Mouse (Mus musculus): ENCODE measurements around the gene Hook2. TPM values are rescaled to one million over a fixed set of nuclear protein-coding genes. Genes with fewer than 3 reads are reported as not detected.

Gene Hook2
- polyA plus RNA-seq, 1 experiment from 2014 or later: 19.5 TPM

DNA sequence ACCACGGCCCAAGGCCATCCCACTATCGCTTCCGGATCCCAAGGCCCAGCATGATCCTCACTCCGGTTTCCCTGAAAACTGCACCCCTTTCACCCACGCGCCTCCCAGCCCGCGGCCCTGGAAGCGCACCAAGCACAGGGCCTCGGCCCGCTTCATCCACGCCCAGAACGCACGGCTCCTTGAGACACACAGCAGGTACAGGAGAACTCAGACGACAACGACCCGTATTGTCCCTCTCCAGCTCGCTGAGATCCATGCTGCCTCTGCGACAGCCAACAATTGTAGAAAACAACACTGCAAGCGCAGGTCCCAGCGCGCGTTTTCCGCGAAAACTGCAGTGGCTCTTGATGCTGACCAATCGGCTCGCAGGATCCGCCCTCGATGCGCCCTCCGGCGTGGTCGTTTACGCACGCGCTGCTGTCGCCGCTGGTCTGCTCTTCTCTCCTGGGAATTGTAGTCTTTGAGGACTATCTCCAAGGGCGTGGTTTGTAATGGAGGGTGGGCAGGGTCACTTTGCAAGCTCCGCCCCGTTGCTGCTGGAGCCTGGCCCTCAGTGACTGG lies 24.6 kb upstream of the Hook2 start:
- Histone ChIP-seq H3K9me3 (no peaks in the 10 kb centered on the region), H3K27ac (replicated peaks) (peak overlapping the region; percentile 82), H3K4me1 (peaks cover 53% of the 10 kb centered on the region), H3K4me3 (peak overlapping the region; percentile 75), H3K27me3 (replicated peaks; ENCODE audit: low read depth, poor library complexity, severe bottlenecking) (no peaks in the 10 kb centered on the region), H3K36me3 (replicated peaks) (peaks cover 35% of the 10 kb centered on the region)
- WGBS: under 1% methylated on average over 41 of the region's 41 CpGs
- peak; percentile 96 for DNase-seq (ENCODE audit: low spot score)

DNA sequence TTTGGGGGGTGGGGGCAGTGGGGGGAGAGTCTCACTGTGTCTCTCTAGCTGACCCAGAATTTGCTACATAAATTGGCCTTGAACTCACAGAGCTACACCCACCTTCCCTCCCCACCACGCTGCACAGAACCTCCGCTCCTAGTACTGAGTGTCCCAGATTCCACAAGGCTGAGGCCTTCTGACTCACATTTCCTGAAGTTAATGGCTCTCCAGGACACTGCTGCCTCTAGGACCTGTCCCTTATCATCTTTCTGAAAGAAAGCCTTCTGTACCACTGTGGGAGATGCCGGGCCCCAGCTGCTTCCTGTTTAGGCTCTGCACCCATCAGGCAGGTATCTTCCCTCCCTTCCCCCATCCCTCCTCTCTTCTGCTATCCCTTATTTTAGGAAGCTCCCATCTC lies 23.8 kb upstream of the Hook2 start:
- Histone ChIP-seq H3K27me3 (replicated peaks; ENCODE audit: low read depth, poor library complexity, severe bottlenecking) (no peaks in the 10 kb centered on the region), H3K27ac (replicated peaks) (peak overlapping the region; percentile 82), H3K9me3 (no peaks in the 10 kb centered on the region), H3K36me3 (replicated peaks) (peaks cover 35% of the 10 kb centered on the region), H3K4me3 (peak overlapping the region; percentile 75), H3K4me1 (peaks cover 60% of the 10 kb centered on the region)
- 50% methylated on average over 3 of the region's 3 CpGs for WGBS
- DNase-seq (ENCODE audit: low spot score): no peak

DNA sequence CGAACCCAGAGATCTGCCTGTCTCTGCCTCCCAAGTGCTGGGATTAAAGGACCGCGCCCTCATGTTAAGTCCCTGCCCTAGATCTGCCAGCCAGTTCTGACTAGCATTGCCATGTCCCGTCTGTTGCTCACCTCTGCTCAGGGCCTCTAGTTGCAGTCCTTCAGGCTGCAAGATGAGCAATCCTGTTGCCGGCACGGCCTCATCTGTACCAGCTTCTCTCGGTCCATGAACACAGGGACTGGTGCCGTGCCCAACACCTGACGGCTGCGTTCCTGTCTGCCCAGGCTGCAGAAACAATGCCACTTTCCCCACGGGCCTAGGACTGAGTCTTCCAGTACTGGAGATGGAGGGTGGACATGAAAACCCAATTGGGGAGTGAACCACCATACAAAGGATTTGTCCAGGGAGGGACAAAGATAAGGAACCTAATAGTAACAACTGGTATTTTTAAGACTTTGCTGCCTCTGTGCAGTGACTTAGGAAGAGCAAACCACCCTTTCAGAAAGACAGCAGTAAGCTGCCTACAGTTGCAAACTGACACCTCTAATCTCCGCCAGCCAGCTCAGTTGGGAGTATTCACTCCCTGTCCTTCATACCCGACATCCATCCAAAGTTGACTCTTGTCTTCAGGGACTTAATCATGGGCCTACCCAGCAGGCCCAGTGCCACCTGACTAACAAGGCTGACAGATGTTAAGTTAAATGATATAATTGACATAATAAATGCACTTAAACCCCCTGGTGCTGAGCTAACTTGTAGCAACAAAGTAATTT lies 22.7 kb upstream of the Hook2 start:
- no peak for DNase-seq (ENCODE audit: low spot score)
- WGBS: 88% methylated on average over 13 of the region's 13 CpGs
- H3K9me3 ChIP-seq: no peaks in the 10 kb centered on the region
- no peaks in the 10 kb centered on the region for H3K27me3 ChIP-seq (replicated peaks; ENCODE audit: low read depth, poor library complexity, severe bottlenecking)
- H3K4me1 ChIP-seq: peaks cover 62% of the 10 kb centered on the region
- H3K4me3 ChIP-seq: peak overlapping the region; percentile 80
- peaks cover 35% of the 10 kb centered on the region for H3K36me3 ChIP-seq (replicated peaks)
- peak overlapping the region; percentile 12 for H3K27ac ChIP-seq (replicated peaks)

DNA sequence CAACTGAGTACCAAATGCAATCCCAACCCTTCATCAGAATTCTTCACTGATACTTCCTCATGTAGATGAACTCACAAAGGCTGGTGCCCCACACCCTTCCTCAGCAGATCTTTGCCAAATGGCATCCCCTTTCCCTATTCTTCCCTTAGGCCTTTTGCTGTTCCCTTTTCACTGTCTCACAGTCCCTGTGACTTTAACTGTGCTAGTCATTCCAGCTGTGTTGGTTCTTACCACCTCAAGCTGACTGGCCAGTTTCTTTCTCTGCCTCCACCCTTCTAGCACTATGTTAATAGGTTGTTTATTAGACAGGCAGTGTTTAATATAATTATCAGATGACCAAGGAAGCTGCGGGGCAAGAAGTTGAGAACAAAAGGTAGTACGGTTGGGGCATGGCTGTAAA lies 21.8 kb upstream of the Hook2 start:
- Histone ChIP-seq H3K27me3 (replicated peaks; ENCODE audit: low read depth, poor library complexity, severe bottlenecking) (no peaks in the 10 kb centered on the region), H3K4me3 (peak overlapping the region; percentile 80), H3K27ac (replicated peaks) (peak overlapping the region; percentile 97), H3K36me3 (replicated peaks) (peaks cover 39% of the 10 kb centered on the region), H3K4me1 (peaks cover 62% of the 10 kb centered on the region), H3K9me3 (no peaks in the 10 kb centered on the region)
- DNase-seq (ENCODE audit: low spot score): no peak
- 35% methylated on average over 2 of the region's 2 CpGs for WGBS

DNA sequence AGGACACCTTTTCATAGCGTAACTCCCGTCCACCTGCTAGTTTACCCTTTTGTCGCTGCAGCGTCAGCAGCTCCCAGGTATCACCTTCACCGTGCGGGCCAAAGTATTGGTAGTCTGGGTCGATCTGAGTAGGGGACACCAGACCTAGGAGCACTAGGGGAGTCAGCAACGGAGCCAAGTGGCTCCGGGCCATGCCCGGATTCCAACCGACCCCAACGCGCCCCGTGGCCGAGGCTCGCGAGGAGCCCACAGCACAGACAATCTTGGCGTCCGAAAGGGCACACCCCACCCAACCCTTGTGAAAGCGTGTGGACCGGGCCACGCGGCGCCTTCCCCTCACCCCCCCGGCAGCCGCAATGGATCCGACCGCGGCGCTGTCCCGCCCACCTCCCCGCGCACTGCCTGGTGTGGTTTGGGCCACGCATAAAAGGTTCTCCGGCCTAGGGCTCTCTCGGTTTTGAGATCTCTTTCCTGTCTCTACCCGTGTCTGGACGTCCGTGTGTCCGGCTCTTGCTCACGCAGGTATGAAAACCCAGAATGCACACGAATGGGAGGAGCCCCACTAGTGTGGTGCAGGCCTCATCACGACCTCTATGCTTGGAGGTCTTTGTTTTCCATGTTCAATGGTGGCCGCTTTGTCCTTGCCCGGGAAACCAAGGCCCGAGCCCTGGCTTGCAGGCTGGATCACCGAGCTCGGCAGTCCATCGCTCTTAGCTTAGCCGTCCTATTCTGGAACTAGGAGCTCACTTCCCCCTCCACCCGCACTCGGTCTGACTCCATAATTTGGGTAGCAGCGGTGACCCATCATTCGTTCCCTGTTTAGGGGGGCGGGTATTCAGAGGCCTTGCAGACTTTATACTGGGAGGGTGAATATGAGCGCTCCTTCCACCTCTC lies 20.9 kb upstream of the Hook2 start, which contains the start of the genes Gm49661, Prdx2 and Rnaseh2a:
TSS of gene Gm49661 (minus strand) at position 193 of the 894 bp plus-strand sequence.
TSS of gene Prdx2 (plus strand) at position 347 of the 894 bp plus-strand sequence.
TSS of gene Rnaseh2a (minus strand) at position 527 of the 894 bp plus-strand sequence.
- Histone ChIP-seq H3K36me3 (replicated peaks) (peaks cover 41% of the 10 kb centered on the region), H3K27me3 (replicated peaks; ENCODE audit: low read depth, poor library complexity, severe bottlenecking) (no peaks in the 10 kb centered on the region), H3K27ac (replicated peaks) (peak within 1 kb of the TSS; percentile 97), H3K4me1 (peaks cover 62% of the 10 kb centered on the region), H3K9me3 (no peaks in the 10 kb centered on the region), H3K4me3 (peak within 1 kb of the TSS; percentile 80)
- peak; percentile 90 for DNase-seq (ENCODE audit: low spot score)
- WGBS: under 1% methylated on average over 56 of the region's 56 CpGs

DNA sequence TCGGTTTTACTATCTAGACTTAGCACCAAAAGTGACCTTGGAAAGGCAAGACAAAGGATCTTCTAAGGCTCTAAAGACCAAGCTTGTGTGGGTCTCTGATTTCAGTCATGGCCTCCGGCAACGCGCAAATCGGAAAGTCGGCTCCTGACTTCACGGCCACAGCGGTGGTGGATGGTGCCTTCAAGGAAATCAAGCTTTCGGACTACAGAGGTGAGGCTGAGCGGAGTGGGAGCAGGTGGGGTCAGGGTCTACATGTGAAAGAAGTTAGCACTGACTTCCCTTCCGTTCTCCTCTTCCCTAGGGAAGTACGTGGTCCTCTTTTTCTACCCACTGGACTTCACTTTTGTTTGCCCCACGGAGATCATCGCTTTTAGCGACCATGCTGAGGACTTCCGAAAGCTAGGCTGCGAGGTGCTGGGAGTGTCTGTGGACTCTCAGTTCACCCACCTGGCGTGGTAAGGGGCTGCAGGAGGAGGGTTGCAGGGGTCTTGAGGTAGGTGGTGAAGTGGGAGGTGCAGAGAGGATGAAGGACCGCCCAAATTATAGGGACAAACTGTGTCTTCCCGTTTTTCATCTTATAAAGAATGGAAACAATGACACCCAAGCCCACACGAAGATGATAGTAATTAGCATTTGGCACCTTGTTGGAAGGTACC lies 20.1 kb upstream of the Hook2 start:
- Histone ChIP-seq H3K36me3 (replicated peaks) (peaks cover 49% of the 10 kb centered on the region), H3K4me1 (peaks cover 62% of the 10 kb centered on the region), H3K4me3 (peak overlapping the region; percentile 80), H3K27ac (replicated peaks) (peak overlapping the region; percentile 97), H3K27me3 (replicated peaks; ENCODE audit: low read depth, poor library complexity, severe bottlenecking) (no peaks in the 10 kb centered on the region), H3K9me3 (no peaks in the 10 kb centered on the region)
- DNase-seq (ENCODE audit: low spot score): peak; percentile 56
- WGBS: 12% methylated on average over 21 of the region's 21 CpGs

DNA sequence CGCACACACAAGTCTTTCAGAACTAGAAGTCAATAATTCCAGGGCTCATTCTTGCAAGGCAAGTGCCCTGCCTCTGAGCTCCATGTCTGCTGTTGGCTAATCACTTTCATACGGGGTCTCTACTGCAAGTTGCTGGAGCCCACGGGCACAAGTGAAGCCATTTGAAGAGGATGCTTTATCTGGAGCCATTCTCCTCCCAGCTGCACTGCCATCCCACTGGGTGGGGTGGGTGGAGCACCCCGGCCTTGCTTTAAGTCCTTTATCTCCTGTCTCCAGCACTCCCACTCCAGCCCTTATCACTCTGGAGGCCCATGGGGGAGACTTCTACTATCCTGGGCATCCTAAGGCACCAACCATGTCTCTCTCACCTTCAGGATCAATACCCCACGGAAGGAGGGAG lies 19.5 kb upstream of the Hook2 start:
- H3K27me3 ChIP-seq (replicated peaks; ENCODE audit: low read depth, poor library complexity, severe bottlenecking): no peaks in the 10 kb centered on the region
- 69% methylated on average over 5 of the region's 5 CpGs for WGBS
- peaks cover 64% of the 10 kb centered on the region for H3K4me1 ChIP-seq
- DNase-seq (ENCODE audit: low spot score): no peak
- H3K4me3 ChIP-seq: peak overlapping the region; percentile 80
- H3K27ac ChIP-seq (replicated peaks): peak overlapping the region; percentile 97
- peaks cover 50% of the 10 kb centered on the region for H3K36me3 ChIP-seq (replicated peaks)
- H3K9me3 ChIP-seq: no peaks in the 10 kb centered on the region

DNA sequence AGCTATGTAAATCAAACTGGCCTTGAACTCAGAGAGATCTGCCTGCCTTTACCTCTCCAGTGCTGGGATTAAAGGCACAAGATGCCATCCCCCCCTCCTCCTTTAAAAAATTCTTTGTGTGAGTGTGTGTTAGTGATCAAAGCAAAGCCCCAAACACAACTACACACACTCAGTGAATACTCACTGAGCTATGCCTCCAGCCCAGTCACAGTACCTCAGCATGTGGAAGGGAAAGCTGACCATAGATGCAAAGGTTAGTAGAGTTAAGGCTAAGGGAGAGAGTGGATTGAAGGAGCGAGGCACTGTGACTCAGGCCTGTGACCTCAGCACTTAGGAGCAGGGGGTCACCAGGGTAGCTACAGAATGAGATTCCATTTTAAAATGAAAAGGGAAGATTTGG lies 17.3 kb upstream of the Hook2 start:
- peak overlapping the region; percentile 22; the same call in 1 of the 2 replicates for H3K4me3 ChIP-seq
- DNase-seq (ENCODE audit: low spot score): no peak
- no peaks in the 10 kb centered on the region for H3K9me3 ChIP-seq
- no peak overlapping the region for H3K27ac ChIP-seq (replicated peaks)
- peaks cover 65% of the 10 kb centered on the region for H3K4me1 ChIP-seq
- 84% methylated on average over 1 of the region's 1 CpGs for WGBS
- peaks cover 50% of the 10 kb centered on the region for H3K36me3 ChIP-seq (replicated peaks)
- peaks cover 13% of the 10 kb centered on the region for H3K27me3 ChIP-seq (replicated peaks; ENCODE audit: low read depth, poor library complexity, severe bottlenecking)

DNA sequence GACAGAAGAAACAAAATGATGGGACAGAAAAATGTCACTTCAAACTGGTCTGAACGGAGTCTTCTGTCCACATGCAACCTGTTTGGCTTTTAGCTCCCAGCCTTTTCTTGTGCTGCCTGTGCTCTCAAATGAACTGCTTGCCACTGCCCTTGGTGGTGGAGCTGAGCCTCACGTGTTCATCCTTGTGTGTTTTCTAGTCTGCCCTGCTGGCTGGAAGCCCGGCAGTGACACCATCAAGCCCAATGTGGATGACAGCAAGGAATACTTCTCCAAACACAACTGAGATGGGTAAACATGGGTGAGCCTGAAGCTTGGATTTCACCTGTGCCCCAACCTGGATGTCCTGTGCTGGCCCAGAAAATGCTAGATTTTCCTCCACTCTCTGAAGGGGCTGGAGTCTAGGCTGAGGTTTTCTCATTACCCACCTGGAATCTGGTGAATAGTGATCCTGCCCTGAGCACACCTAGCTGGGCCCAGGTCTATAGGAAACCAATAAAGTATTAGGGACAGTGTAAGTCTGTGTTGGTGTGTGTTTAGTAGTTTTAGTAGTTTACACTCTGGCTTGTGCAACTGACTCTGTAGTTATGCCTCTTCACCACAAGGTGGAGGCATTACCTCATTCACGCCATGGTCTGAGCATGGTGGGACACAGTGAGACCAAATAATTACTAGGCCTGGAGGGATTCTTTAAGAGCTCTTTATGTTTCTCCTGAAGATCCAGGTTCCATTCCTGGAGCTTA lies 16.4 kb upstream of the Hook2 start:
- Histone ChIP-seq H3K4me3 (peak overlapping the region; percentile 21; the same call in 1 of the 2 replicates), H3K27ac (replicated peaks) (no peak overlapping the region), H3K4me1 (peaks cover 65% of the 10 kb centered on the region), H3K9me3 (no peaks in the 10 kb centered on the region), H3K36me3 (replicated peaks) (peaks cover 50% of the 10 kb centered on the region), H3K27me3 (replicated peaks; ENCODE audit: low read depth, poor library complexity, severe bottlenecking) (peaks cover 22% of the 10 kb centered on the region)
- WGBS: 67% methylated on average over 4 of the region's 4 CpGs
- DNase-seq (ENCODE audit: low spot score): peak; percentile 54

DNA sequence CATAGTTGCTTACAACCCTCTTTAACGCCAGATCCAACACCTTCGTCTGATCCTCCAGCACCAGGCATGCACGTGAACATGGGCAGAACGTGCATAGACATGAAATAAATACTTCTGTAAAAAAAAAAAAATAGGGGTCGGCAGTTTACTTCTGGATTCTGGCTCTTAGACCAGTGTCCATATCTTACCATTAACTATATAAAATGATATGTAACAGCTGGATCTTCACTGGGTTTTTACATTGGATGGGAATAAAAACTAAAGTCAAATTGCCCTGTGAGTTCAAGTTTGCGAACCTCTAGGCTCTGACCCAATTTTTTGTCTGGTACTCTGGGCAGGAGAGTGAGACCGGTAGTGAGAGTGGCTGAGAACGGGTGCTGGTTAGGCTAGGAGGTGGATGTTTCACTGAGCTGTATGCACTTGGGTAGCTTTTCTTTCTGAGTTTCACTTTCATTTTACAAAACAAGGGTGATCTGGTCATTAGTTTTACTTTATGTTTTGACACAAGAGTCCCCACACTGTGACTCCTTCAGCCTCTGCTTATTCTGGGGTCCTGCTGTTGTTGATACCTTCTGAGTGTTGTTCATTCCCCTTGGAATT lies 15.8 kb upstream of the Hook2 start:
- DNase-seq (ENCODE audit: low spot score): no peak
- WGBS: 84% methylated on average over 8 of the region's 8 CpGs
- Histone ChIP-seq H3K27ac (replicated peaks) (no peak overlapping the region), H3K9me3 (no peaks in the 10 kb centered on the region), H3K27me3 (replicated peaks; ENCODE audit: low read depth, poor library complexity, severe bottlenecking) (peaks cover 29% of the 10 kb centered on the region), H3K4me3 (peak overlapping the region; percentile 73; the same call in 1 of the 2 replicates), H3K36me3 (replicated peaks) (peaks cover 50% of the 10 kb centered on the region), H3K4me1 (peaks cover 67% of the 10 kb centered on the region)

DNA sequence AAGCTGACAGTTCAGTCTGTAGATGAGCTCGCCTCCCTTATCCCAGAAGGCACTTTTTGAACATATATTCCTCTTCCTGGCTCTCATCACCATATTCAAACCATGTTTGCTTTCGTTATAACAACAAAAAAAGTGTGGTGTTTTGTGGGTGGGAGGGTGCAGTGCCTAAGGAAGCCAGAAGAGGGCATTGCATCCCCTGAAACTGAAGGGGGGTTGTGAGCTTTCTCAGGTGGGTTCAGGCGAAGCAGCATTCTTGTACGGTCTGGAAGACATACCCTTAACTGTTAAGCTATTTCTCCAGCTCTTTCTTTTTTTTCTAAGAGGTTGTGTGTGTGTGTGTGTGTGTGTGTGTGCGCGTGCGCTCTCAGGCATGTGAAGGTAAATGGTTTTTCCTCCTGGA lies 15.0 kb upstream of the Hook2 start:
- Histone ChIP-seq H3K4me3 (peak overlapping the region; percentile 73), H3K36me3 (replicated peaks) (peaks cover 49% of the 10 kb centered on the region), H3K27me3 (replicated peaks; ENCODE audit: low read depth, poor library complexity, severe bottlenecking) (peaks cover 35% of the 10 kb centered on the region), H3K27ac (replicated peaks) (no peak overlapping the region), H3K9me3 (no peaks in the 10 kb centered on the region), H3K4me1 (peaks cover 71% of the 10 kb centered on the region)
- peak; percentile 74 for DNase-seq (ENCODE audit: low spot score)
- 25% methylated on average over 7 of the region's 7 CpGs for WGBS
